Mouse (Mus musculus): ENCODE data around the gene Hlf. TPM values are rescaled to one million over a fixed set of nuclear protein-coding genes. Genes with fewer than 3 reads are reported as not detected.
A peak's percentile ranks its signal among the peaks of the same experiment; 100 is the strongest.

Gene Hlf
- polyA plus RNA-seq, 1 experiment from 2014 or later, result 4.3 TPM

DNA sequence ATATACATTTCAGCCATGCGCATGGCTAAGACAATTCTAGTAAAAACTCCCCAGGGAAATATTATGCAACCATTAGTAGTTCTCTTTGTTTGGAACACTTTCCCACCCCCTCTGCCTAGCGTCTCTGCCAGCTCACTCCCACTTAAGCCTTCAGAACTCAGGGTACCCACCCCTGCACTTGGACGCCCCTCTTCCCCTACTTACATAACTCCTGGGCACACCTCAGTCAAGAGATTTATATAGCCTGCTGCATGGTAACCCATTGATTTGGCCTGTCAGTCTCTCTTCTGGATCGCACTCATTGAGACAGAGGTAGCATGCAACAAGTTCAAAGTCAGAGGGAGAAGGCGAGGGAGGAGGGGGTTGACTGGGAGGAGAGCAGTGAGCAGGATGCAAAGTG lies 26.3 kb upstream of the Hlf start:
- H3K4me1 ChIP-seq (ENCODE audit: control insufficient read depth in 2 of 2, insufficient read depth in 2 of 2, low read length in 2 of 2), result peaks cover 7 to 15% of the 10 kb centered on the region in 2 experiments; a peak in 3 of 4 replicates
- no peak overlapping the region for H3K4me2 ChIP-seq (ENCODE audit: low read length)
- no peak overlapping the region for H3K4me3 ChIP-seq (ENCODE audit: control insufficient read depth in 1 of 2, insufficient read depth in 1 of 2, low read depth in 1 of 2, low read length in 2 of 2)
- no peaks in the 10 kb centered on the region for H3K9me3 ChIP-seq (ENCODE audit: control insufficient read depth, low read length)
- WGBS, result 77% methylated on average over 5 of the region's 5 CpGs
- 0 out of 2 replicates have a peak, but pooled peaks cover 5% of the 10 kb centered on the region for H3K27me3 ChIP-seq (ENCODE audit: control insufficient read depth, insufficient read depth, low read length)
- H3K9ac ChIP-seq (ENCODE audit: low read length), result no peak overlapping the region
- no peak for ATAC-seq (ENCODE audit: insufficient number of reproducible peaks, insufficient read depth, low FRiP score, low read depth)
- H3K36me3 ChIP-seq (ENCODE audit: control insufficient read depth, insufficient read depth, low read length), result no peaks in the 10 kb centered on the region
- no peak overlapping the region for H3K27ac ChIP-seq (replicated peaks in 1 of 2; ENCODE audit: control insufficient read depth in 1 of 2, insufficient read depth in 1 of 2, low read depth in 2 of 2, low read length in 2 of 2)

DNA sequence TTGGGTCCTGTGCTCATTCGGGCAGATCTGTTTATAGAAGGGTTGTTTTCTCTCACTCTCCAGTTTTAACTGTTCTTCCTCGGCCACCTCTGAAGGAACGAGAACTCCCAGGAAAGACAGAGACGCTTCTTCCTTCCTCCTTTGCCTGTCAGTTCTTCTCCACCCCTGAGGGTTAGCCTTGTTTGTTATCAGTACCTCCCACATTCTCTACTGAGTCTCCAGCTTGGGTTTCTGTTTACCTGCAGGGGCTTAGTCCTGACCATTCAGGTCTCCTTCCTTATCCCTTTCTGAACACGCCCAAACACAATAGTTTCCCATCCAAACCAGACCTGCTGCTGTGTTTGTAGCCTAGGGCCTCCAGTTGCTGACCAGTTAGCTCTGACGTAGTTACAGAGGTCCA lies 8.2 kb upstream of the Hlf start:
- ATAC-seq (ENCODE audit: insufficient number of reproducible peaks, insufficient read depth, low FRiP score, low read depth), result no peak
- 34% methylated on average over 6 of the region's 6 CpGs for WGBS
- Histone ChIP-seq H3K4me1 (ENCODE audit: control insufficient read depth in 2 of 2, insufficient read depth in 2 of 2, low read length in 2 of 2) (no peaks in the 10 kb centered on the region), H3K27ac (replicated peaks in 1 of 2; ENCODE audit: control insufficient read depth in 1 of 2, insufficient read depth in 1 of 2, low read depth in 2 of 2, low read length in 2 of 2) (no peak overlapping the region), H3K27me3 (ENCODE audit: control insufficient read depth, insufficient read depth, low read length) (no peaks in the 10 kb centered on the region), H3K9ac (ENCODE audit: low read length) (no peak overlapping the region), H3K4me2 (ENCODE audit: low read length) (no peak overlapping the region), H3K9me3 (ENCODE audit: control insufficient read depth, low read length) (no peaks in the 10 kb centered on the region), H3K36me3 (ENCODE audit: control insufficient read depth, insufficient read depth, low read length) (no peaks in the 10 kb centered on the region), H3K4me3 (ENCODE audit: control insufficient read depth in 1 of 2, insufficient read depth in 1 of 2, low read depth in 1 of 2, low read length in 2 of 2) (no peak overlapping the region)

DNA sequence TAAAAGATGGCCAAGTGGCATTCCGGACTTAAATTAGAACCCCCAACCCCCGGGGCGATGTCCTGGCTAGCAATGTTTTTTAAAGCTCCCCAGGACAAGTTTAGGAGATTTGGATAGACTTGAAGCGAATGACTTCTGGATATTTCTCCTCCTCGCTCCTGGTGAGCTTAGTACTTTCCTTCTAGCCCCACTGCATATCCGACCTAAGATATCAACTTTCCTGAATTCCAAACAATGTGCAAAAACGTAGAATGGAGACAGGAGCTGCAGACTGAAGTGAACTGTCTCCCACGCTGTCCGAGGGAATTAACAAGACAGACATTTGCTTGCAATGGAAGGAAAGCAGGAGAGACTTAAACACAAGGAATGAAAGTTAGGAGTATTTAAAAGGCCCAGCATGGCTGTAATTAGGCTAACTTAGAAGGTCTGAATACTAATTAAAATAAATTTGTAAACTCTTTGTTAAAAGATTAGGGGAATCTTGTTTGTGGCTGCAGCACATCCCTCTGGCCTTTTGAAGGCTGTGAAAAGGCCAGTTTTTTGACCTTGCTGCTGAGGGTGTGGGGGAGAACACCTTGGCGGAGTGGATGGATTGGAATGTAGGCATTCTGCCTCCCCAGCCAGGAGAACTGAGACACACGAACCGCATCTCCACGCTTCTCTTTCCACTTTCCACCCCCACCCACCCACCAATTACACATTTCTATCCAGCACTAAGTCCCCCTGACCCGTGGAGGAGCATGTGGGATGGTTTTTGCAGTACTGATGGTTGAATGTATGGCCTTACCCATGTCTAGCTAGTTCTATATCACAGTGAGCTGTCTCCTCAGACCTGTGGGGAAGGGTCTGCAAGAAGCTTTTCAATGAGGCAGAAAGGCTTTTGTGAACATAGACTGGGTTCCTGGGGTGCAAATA lies 833 bp upstream of the Hlf start:
- peak overlapping the region; percentile 64 for H3K9ac ChIP-seq (ENCODE audit: low read length)
- peak overlapping the region; percentile 98 for H3K4me2 ChIP-seq (ENCODE audit: low read length)
- 0 out of 2 replicates have a peak, but pooled peaks cover 4% of the 10 kb centered on the region for H3K27me3 ChIP-seq (ENCODE audit: control insufficient read depth, insufficient read depth, low read length)
- peak overlapping the region; percentile 49 to 59; a peak in 3 of 4 replicates for H3K4me3 ChIP-seq (ENCODE audit: control insufficient read depth in 1 of 2, insufficient read depth in 1 of 2, low read depth in 1 of 2, low read length in 2 of 2)
- H3K27ac ChIP-seq (replicated peaks in 1 of 2; ENCODE audit: control insufficient read depth in 1 of 2, insufficient read depth in 1 of 2, low read depth in 2 of 2, low read length in 2 of 2), result no peak overlapping the region
- 18% methylated on average over 14 of the region's 14 CpGs for WGBS
- no peaks in the 10 kb centered on the region for H3K9me3 ChIP-seq (ENCODE audit: control insufficient read depth, low read length)
- peaks cover 7 to 25% of the 10 kb centered on the region in 2 experiments for H3K4me1 ChIP-seq (ENCODE audit: control insufficient read depth in 2 of 2, insufficient read depth in 2 of 2, low read length in 2 of 2)
- H3K36me3 ChIP-seq (ENCODE audit: control insufficient read depth, insufficient read depth, low read length), result 0 out of 2 replicates have a peak, but pooled peaks cover 5% of the 10 kb centered on the region
- no peak for ATAC-seq (ENCODE audit: insufficient number of reproducible peaks, insufficient read depth, low FRiP score, low read depth)

DNA sequence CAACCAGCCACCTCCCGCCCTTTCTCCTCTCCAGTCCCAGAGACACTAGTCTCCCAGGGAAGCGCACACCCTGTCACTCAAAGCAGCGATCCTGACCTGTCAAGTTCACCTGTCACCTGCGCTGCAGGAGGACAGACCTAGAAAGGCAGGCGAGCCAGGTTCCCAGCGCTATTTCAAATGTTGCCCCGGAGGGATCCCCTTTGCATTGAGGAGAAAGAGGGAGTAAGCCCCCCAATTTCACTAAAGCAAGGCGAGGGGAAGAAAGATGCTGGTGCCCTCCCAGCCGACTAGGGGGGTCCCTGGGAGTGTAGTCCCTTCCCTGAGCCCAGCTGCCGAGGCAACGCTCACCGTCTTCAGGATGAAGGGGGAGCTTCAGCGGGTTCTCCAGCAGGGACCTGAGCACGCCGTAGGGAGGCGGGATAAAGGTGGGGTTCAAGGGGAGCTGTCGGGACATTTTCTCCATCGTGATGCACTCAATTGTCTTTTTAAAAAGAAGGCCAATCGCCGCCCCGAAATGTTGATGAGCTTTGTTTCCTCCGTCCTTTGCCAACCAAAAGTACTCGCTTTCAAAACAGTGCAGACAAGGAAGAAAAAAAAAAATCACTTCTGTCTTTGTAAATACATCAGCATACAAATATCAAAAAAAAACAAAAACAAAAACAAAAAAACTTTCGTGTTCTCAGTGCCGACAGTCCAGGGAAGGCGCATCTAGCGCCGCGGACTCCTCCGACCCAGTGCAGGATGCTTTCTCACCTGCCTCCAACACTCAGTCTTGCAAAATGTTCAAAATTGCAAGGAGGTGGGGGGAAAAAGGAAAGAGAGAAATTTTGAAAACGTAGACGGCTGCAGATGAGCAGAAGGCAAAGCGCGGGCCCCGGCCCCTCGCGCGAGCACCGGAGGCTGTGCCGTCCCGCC lies 536 bp downstream of the Hlf start:
- Histone ChIP-seq H3K27ac (replicated peaks in 1 of 2; ENCODE audit: control insufficient read depth in 1 of 2, insufficient read depth in 1 of 2, low read depth in 2 of 2, low read length in 2 of 2) (no peak overlapping the region; a peak in 1 of 4 replicates), H3K9ac (ENCODE audit: low read length) (peak overlapping the region; percentile 71), H3K27me3 (ENCODE audit: control insufficient read depth, insufficient read depth, low read length) (0 out of 2 replicates have a peak, but pooled peaks cover 4% of the 10 kb centered on the region), H3K36me3 (ENCODE audit: control insufficient read depth, insufficient read depth, low read length) (0 out of 2 replicates have a peak, but pooled peaks cover 6% of the 10 kb centered on the region), H3K4me1 (ENCODE audit: control insufficient read depth in 2 of 2, insufficient read depth in 2 of 2, low read length in 2 of 2) (peaks cover 7 to 25% of the 10 kb centered on the region in 2 experiments), H3K4me2 (ENCODE audit: low read length) (peak overlapping the region; percentile 98), H3K9me3 (ENCODE audit: control insufficient read depth, low read length) (no peaks in the 10 kb centered on the region), H3K4me3 (ENCODE audit: control insufficient read depth in 1 of 2, insufficient read depth in 1 of 2, low read depth in 1 of 2, low read length in 2 of 2) (peak overlapping the region; percentile 49 to 59)
- ATAC-seq (ENCODE audit: insufficient number of reproducible peaks, insufficient read depth, low FRiP score, low read depth), result 0 out of 2 replicates have a peak, but pooled peaks have one; percentile 19
- under 1% methylated on average over 41 of the region's 41 CpGs for whole genome bisulfite sequencing

DNA sequence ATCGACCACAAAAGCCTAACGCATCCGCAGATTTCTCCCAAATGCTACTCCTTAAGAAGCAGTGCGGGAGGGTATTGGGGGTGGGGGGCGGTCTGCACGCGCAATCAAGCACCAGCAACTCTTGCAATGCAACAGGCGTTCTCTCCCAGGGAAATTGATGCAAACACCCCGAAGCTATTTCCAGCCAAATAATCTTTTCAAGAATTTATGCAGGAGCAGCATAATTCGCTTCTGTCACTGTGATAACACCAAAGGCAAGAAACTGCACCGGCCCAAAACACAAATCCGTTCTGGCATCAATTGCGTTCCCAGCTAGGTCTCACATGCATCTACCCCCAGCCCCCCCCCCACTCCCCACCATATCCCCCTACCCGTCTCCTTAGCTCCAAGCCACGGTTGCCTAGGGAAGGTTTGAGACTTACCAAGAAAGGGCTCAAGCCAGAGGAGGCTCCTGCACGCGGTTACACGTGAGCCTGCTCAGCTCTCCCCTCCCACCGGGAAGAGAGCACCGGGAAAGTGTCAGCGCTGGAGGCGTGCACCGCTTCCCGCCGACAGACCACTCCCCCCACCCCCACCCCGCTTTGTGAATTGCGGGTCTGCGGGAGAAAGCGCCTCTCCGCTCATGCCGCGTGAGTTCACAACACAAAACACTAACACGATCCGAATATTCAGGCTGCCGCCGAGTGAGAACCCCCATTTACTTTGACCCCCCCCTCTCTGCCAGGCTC lies 1.4 kb downstream of the Hlf start:
- H3K27ac ChIP-seq (replicated peaks in 1 of 2; ENCODE audit: control insufficient read depth in 1 of 2, insufficient read depth in 1 of 2, low read depth in 2 of 2, low read length in 2 of 2), result no peak overlapping the region
- H3K4me2 ChIP-seq (ENCODE audit: low read length), result peak overlapping the region; percentile 98
- ATAC-seq (ENCODE audit: insufficient number of reproducible peaks, insufficient read depth, low FRiP score, low read depth), result no peak
- 0 out of 2 replicates have a peak, but pooled peaks cover 4% of the 10 kb centered on the region for H3K27me3 ChIP-seq (ENCODE audit: control insufficient read depth, insufficient read depth, low read length)
- H3K9ac ChIP-seq (ENCODE audit: low read length), result peak overlapping the region; percentile 71
- WGBS, result under 1% methylated on average over 36 of the region's 36 CpGs
- H3K36me3 ChIP-seq (ENCODE audit: control insufficient read depth, insufficient read depth, low read length), result 0 out of 2 replicates have a peak, but pooled peaks cover 6% of the 10 kb centered on the region
- H3K4me1 ChIP-seq (ENCODE audit: control insufficient read depth in 2 of 2, insufficient read depth in 2 of 2, low read length in 2 of 2), result peaks cover 7 to 25% of the 10 kb centered on the region in 2 experiments
- H3K4me3 ChIP-seq (ENCODE audit: control insufficient read depth in 1 of 2, insufficient read depth in 1 of 2, low read depth in 1 of 2, low read length in 2 of 2), result peak overlapping the region; percentile 49 to 59
- H3K9me3 ChIP-seq (ENCODE audit: control insufficient read depth, low read length), result no peaks in the 10 kb centered on the region

DNA sequence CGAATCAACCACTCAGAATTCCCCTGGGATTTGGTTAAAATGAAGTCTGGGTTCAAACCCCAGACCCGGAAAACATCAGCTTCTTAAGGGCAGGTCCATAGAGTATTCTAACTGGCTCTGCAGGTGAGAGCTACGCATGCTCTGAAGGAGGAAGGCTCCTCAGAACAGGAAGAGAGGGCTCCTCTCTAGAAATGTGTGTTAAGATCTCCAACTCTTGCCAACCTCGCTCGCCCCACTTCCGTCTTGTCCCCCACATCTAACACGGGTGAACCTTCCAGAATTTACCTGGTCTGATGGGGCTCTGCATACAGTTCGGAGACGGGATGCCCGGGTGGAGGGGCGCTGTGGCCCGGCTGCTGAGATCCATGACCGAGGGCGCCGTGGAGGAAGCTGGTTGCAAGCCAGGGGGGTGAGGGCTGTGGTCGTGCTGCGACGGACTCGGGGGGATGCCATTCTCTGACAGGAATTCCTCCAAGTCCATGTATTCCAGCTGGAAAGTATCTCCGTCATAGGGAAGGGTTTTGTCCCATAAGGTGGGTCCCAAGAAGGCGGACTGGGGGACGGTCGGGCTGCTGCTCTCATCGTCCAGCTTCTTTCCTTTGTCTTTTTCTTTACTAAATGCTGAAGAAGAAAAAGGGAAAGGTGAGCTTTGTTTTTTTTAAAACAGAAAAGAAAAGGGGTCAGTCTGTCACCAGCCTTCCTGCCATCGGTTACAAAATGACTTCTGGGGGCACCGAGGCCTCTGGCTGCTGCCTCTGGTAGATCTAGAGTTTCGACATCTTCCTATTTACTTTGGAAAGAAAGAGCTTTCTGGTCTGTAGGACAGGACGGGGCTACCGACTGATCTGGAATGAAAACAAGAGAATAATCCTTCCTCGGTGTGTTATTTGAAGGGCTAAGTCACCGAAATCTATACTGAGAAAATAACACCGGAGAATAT lies 2.9 kb downstream of the Hlf start:
- Histone ChIP-seq H3K4me2 (ENCODE audit: low read length) (peak overlapping the region; percentile 98), H3K4me3 (ENCODE audit: control insufficient read depth in 1 of 2, insufficient read depth in 1 of 2, low read depth in 1 of 2, low read length in 2 of 2) (no peak overlapping the region), H3K4me1 (ENCODE audit: control insufficient read depth in 2 of 2, insufficient read depth in 2 of 2, low read length in 2 of 2) (peaks cover 11 to 29% of the 10 kb centered on the region in 2 experiments), H3K27ac (replicated peaks in 1 of 2; ENCODE audit: control insufficient read depth in 1 of 2, insufficient read depth in 1 of 2, low read depth in 2 of 2, low read length in 2 of 2) (no peak overlapping the region), H3K9me3 (ENCODE audit: control insufficient read depth, low read length) (no peaks in the 10 kb centered on the region), H3K36me3 (ENCODE audit: control insufficient read depth, insufficient read depth, low read length) (0 out of 2 replicates have a peak, but pooled peaks cover 6% of the 10 kb centered on the region), H3K9ac (ENCODE audit: low read length) (no peak overlapping the region), H3K27me3 (ENCODE audit: control insufficient read depth, insufficient read depth, low read length) (0 out of 2 replicates have a peak, but pooled peaks cover 4% of the 10 kb centered on the region)
- 56% methylated on average over 32 of the region's 32 CpGs for WGBS
- no peak for ATAC-seq (ENCODE audit: insufficient number of reproducible peaks, insufficient read depth, low FRiP score, low read depth)
